Mouse (Mus musculus): Measurements from ENCODE around the gene Cdc42ep1.
A peak's percentile ranks its signal among the peaks of the same experiment; 100 is the strongest.
"Not testable (repeated sequence)": the region's sequence is repeated elsewhere in the genome, so short reads cannot be mapped to it uniquely, and the experiment has no call there.

Cdc42ep1 gene

DNA sequence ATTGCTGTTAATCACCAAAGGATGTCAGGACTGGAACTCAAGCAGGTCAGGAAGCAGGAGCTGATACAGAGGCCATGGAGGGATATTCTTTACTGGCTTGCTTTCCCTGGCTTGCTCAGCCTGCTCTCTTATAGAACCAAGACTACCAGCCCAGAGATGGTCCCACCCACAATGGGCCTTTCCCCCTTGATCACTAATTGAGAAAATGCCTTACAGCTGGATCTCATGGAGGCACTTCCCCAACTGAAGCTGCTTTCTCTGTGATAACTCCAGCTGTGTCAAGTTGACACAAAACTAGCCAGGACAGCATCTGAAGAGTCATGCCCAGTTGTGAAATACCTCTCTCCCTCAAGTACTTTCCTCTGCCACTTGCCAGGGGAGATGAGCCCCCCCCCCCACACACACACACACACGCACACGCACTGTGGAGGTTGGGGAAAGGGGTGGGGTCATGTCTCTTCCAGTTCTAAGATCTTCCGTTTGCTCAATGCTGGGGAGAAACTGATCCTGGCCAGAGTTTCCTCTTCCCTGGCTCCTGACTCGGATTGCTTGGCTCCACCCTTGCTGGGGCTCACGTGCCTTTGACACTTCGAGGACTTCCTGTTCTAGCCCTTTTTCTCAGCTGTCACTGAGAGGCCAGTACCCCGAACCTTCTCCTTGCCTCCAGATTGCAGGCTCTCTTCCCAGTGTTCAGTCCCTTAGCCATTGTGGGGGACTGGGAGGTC is 36.5 kb downstream of the Cdc42ep1 start:
- DNase-seq (ENCODE audit: low spot score in 2 of 2): not testable (repeated sequence)

GRCm38 (mm10) chr15:78880432-78880831 is 38.0 kb downstream of the Cdc42ep1 start:
- DNase-seq (ENCODE audit: low spot score in 2 of 2): no peak

DNA sequence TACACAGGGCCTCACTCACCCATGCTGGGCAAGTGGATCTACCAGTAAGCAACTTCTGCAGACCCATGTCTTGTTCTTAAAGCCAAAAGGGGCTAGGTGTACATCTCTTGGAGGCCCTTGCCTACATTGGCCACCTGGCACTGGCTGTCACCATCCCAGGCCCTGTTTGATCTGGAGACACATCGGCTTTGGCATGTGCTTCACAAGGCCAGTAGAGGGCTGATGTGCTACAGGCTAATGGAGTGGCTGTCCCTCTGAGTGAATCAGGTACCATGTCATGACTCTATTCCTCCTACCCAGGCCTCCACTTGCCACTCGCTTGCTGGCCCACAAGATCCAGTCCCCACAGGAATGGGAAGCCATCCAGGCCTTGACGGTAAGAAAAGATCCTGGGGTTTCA is 39.4 kb downstream of the Cdc42ep1 start:
- no peak for DNase-seq (ENCODE audit: low spot score in 2 of 2)

DNA sequence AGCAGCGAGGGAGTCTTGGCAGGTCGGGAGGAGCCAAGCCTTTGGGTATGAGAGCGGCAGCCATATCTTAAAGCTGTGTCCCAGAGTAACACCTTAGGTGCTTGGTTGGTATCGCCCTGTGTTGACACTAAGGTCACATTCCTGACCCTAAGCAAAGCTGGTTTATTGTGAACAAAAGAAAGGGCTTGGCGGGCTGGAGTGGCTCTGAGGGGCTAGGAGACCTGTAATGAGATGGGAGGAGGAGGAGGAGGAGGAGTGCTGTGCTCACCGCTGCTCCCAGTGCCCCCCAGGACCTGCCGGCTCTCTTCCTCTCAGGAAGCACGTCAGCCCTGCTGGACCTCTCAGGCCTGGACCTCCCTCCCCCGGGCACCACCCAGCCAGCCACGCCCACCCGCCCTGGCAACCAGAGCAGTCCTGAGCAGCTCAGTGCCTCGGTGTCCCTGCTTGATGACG is 47.0 kb downstream of the Cdc42ep1 start:
- no peak for DNase-seq (ENCODE audit: low spot score in 2 of 2)

- DNase-seq (ENCODE audit: low spot score in 2 of 2): no peak
Measured at GRCm38 (mm10) chr15:78892440-78892839, 50.0 kb downstream of the Cdc42ep1 start.

DNA sequence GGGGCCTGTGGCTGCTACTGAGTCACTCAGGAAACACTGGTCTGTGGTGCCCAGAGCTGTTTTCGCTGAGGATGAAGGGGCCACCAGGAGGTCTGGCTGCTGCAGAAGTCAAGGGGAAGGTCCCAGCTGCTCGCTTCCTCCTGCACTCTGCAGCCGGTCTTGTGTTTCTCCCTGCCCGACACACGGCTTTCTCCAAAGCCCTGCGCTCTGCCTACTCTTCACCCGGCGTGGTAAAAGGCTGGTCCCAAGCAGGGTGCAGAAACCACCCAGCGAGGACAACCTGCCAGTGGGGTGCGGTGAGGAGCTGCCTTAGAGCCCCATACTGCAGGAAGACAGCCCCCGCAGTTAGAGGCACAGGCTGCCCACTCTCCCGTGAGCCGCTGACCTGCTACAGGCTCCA is 52.3 kb downstream of the Cdc42ep1 start:
- no peak for DNase-seq (ENCODE audit: low spot score in 2 of 2)

- DNase-seq (ENCODE audit: low spot score in 2 of 2): no peak
Measured at GRCm38 (mm10) chr15:78895741-78896140, 53.3 kb downstream of the Cdc42ep1 start.

DNA sequence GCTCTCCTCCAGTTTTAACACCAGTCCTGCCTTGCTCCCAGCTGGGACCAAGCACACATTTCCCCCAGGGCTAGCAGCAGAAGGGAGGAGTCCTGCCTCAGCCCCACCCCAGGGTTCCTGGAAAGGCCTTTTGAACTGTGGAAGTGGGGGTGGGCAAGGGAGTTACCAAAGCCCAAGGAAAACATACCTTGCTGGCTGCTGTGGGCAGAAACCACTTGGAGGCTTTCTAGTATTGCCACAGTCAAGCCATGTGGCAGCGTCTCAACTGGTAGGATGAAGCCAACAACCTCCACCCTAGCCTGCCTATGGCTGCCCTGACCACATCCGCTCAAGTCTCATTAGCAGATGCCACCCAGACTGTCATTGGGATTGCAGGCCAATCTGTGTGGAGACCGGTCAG is 53.7 kb downstream of the Cdc42ep1 start:
- DNase-seq (ENCODE audit: low spot score in 2 of 2): no peak

GRCm38 (mm10) chr15:78897488-78897887 is 55.1 kb downstream of the Cdc42ep1 start:
- DNase-seq (ENCODE audit: low spot score in 2 of 2): no peak

DNA sequence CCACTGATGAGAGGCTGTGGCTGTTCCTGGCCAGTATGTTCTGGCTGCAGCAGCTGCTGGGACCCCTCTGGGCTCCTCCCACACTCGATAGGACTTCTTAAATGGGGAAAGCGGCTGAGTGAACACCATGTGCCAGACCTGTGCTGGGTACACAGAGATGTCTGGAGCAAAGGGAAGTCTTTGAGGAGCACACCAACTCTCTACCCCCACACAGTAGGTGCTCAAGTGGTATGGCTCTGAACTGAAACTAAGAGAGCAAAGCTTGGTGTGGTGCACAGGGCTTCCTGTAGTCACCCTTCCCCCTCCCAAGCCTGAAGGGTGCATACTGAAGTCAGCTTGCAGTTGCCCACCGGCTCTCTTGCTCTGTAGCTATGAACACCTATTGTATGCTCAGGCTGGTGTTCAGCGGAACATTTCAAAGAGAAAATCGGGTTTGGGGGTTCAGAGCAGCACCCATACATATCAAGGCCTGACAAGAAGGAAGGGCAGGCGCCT is 56.1 kb downstream of the Cdc42ep1 start:
- DNase-seq (ENCODE audit: low spot score in 2 of 2): no peak

DNA sequence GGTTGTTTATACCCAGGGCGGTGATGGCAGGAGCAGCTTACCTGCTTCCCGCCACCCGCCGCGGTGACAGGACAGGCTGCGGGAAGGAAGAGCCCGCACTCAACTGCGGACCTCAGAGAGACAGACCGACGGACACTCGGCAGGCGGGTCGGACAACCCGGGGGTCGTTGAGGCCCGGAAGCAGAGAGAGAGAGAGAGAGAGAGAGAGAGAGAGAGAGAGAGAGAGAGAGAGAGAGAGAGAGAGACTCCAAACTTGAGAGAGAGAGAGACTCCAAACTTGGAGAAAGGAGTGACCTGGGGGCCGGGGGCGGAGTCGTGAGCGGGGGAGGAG is 57.0 kb downstream of the Cdc42ep1 start, which contains the start of gene Gm49510:
Gene Gm49510, plus strand, starts transcription at position 259 of the 331 bp plus-strand sequence.
- no peak for DNase-seq (ENCODE audit: low spot score in 2 of 2)

GRCm38 (mm10) chr15:78899740-78900584 is 57.5 kb downstream of the Cdc42ep1 start, which contains the start of gene Sh3bp1:
Gene Sh3bp1, plus strand, starts transcription at chr15:78899768.
- peak; percentile 49 to 57 for DNase-seq (ENCODE audit: low spot score in 2 of 2)

Measured in spleen, postnatal 14 days (tissue).